Comparison of ENCODE assay signal across 18 mouse cellular contexts in the genomic region with DNA sequence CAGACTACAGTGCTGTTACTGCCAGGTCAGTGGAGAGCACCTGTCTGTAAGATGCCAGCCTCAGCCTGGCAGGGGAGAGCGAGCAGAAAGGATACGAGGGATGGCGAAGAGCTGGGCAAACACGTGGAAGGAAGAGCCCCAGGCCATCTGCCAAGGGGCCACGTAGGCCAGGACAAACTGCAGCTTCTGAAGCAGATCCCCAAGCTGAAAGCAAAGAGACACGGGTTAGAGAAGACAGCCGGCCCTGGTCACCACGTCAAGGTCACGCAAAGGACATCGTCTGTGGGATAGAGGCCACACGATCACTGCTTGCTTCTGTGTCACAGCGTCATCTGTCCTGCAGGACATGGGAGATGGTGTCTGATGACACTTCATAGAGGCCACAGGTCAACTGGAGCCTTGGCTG.
DNase-seq lines count a peak whose midpoint lies in the region; ATAC-seq and TF ChIP-seq lines count a peak whose summit lies in the region.
"Had no signal": no experiment of that assay in that cellular context is flagged by ENCODE, and none has a peak within 500 bp of the region (broad histone marks: within the 10 kb centered on the region; RNA-seq: fewer than 3 reads in every experiment).

No protein-coding gene starts in this region.

- WGBS in cerebellum, adult 2 months = 28% methylated on average over 12 of the region's 12 CpGs
- 71% methylated on average over 12 of the region's 12 CpGs for WGBS in liver, postnatal 0 days (ENCODE audit: insufficient replicate concordance)

- no peak for ATAC-seq in inflammation-experienced regulatory T-cells, adult 6 months
- no peak for ATAC-seq in liver, postnatal 0 days
- ATAC-seq: midbrain, embryonic 15.5 days had no signal

- no peak for TF ChIP-seq CTCF in left cerebral cortex, adult 2 months (IDR thresholded peaks at IDR 0.05)
- no peak for TF ChIP-seq CTCF in cerebellum, adult 2 months (IDR thresholded peaks at IDR 0.05; ENCODE audit: borderline replicate concordance, insufficient read depth, low read depth, low read length)
- TF ChIP-seq CTCF in cortical plate, adult 2 months (IDR thresholded peaks at IDR 0.05; ENCODE audit: extremely low read depth, insufficient read depth, low read length) = no peak
- TF ChIP-seq CTCF in liver, postnatal 0 days (IDR thresholded peaks at IDR 0.05; ENCODE audit: low read depth) = no peak

- peak overlapping the region; percentile 72 for H3K27ac ChIP-seq in left cerebral cortex, adult 2 months
- H3K27ac ChIP-seq in cerebellum, adult 2 months (ENCODE audit: insufficient read depth, low read length) = 0 out of 2 replicates have a peak overlapping the region, but pooled peaks have one; percentile 4
- peak overlapping the region; percentile 66 for H3K27ac ChIP-seq in cortical plate, adult 2 months (ENCODE audit: insufficient read depth, low read length)
- no peak overlapping the region for H3K27ac ChIP-seq in liver, postnatal 0 days (ENCODE audit: low read depth)
- H3K27ac ChIP-seq: heart, adult 2 months; hindbrain, embryonic 12.5 days; lung, embryonic 15.5 days; midbrain, embryonic 15.5 days had no signal

- no peak overlapping the region for H3K9ac ChIP-seq in liver, postnatal 0 days (replicated peaks)
- H3K9ac ChIP-seq: hindbrain, embryonic 12.5 days; lung, embryonic 15.5 days; midbrain, embryonic 15.5 days had no signal

- peak; percentile 22 for DNase-seq in adrenal gland, adult 2 months
- DNase-seq in adrenal gland, adult 18-20 months (ENCODE audit: low spot score in 2 of 2) = no peak
- no peak for DNase-seq in left cerebral cortex, adult 2 months (ENCODE audit: extremely low spot score in 1 of 2, low spot score in 2 of 2)
- DNase-seq in left cerebral cortex, adult 18-20 months (ENCODE audit: low spot score in 2 of 2) = no peak
- peak; percentile 64 to 75 for DNase-seq in cerebellum, adult 2 months
- DNase-seq in liver, postnatal 0 days = no peak
- DNase-seq: adrenal gland, postnatal 25 days; heart, adult 2 months; kidney, adult 9 months; kidney, postnatal 4 days; layer of hippocampus, postnatal 36 days; left cerebral cortex, postnatal 4 days; thymus, postnatal 36 days had no signal

- no peaks in the 10 kb centered on the region for H3K9me3 ChIP-seq in liver, postnatal 0 days (ENCODE audit: low read length)
- H3K9me3 ChIP-seq: hindbrain, embryonic 12.5 days; lung, embryonic 15.5 days; midbrain, embryonic 15.5 days had no signal

- H3K4me1 ChIP-seq in cerebellum, adult 2 months (ENCODE audit: control insufficient read depth, insufficient read depth, low read length) = peaks cover 16% of the 10 kb centered on the region
- H3K4me1 ChIP-seq in cortical plate, adult 2 months (ENCODE audit: control insufficient read depth, insufficient read depth, low read length) = peaks cover 2% of the 10 kb centered on the region
- no peaks in the 10 kb centered on the region for H3K4me1 ChIP-seq in liver, postnatal 0 days (ENCODE audit: insufficient read depth)
- H3K4me1 ChIP-seq: hindbrain, embryonic 12.5 days; lung, embryonic 15.5 days; midbrain, embryonic 15.5 days had no signal

- H3K4me2 ChIP-seq in liver, postnatal 0 days (ENCODE audit: low read depth, low read length) = no peak overlapping the region
- H3K4me2 ChIP-seq: hindbrain, embryonic 12.5 days; lung, embryonic 15.5 days; midbrain, embryonic 15.5 days had no signal

- H3K4me3 ChIP-seq in left cerebral cortex, adult 2 months = no peak overlapping the region
- H3K4me3 ChIP-seq in cerebellum, adult 2 months (replicated peaks; ENCODE audit: insufficient read depth, low read depth, low read length) = no peak overlapping the region
- no peak overlapping the region for H3K4me3 ChIP-seq in cortical plate, adult 2 months (ENCODE audit: insufficient read depth, low read length)
- H3K4me3 ChIP-seq in liver, postnatal 0 days (ENCODE audit: low read depth, low read length) = no peak overlapping the region
- H3K4me3 ChIP-seq: heart, adult 2 months; hindbrain, embryonic 12.5 days; lung, embryonic 15.5 days; midbrain, embryonic 15.5 days had no signal

- TF ChIP-seq POLR2A in cerebellum, adult 2 months (IDR thresholded peaks at IDR 0.05; ENCODE audit: borderline replicate concordance, insufficient read depth, low read length) = no peak
- no peak for TF ChIP-seq POLR2A in cortical plate, adult 2 months (IDR thresholded peaks at IDR 0.05; ENCODE audit: extremely low read depth, insufficient read depth, low read length)

- intact Hi-C loops in left cerebral cortex, adult 2 months (cut with DNase I) = no loop called here

- no peaks in the 10 kb centered on the region for H3K27me3 ChIP-seq in cerebellum, adult 2 months (ENCODE audit: control insufficient read depth, insufficient read depth, low read length)
- H3K27me3 ChIP-seq in liver, postnatal 0 days (ENCODE audit: insufficient read depth, low read length) = no peaks in the 10 kb centered on the region
- H3K27me3 ChIP-seq: hindbrain, embryonic 12.5 days; lung, embryonic 15.5 days; midbrain, embryonic 15.5 days had no signal

- no peak for TF ChIP-seq EP300 in liver, postnatal 0 days (IDR thresholded peaks at IDR 0.05; ENCODE audit: low read depth)

- no peaks in the 10 kb centered on the region for H3K36me3 ChIP-seq in liver, postnatal 0 days (replicated peaks; ENCODE audit: insufficient read depth, low read length)
- H3K36me3 ChIP-seq: hindbrain, embryonic 12.5 days; lung, embryonic 15.5 days had no signal

Comparison
In these comparisons a context has a peak if more than half of its experiments do, and no peak if none do; other contexts are left out.
1. DNase-seq: peak in adrenal gland, adult 2 months (single experiment) and cerebellum, adult 2 months (2 of 2); none in adrenal gland, adult 18-20 months (0 of 2), left cerebral cortex, adult 2 months (0 of 2), left cerebral cortex, adult 18-20 months (0 of 2) and liver, postnatal 0 days (single experiment).